ENCODE assay signal across 7 mouse cellular contexts in the genomic region with DNA sequence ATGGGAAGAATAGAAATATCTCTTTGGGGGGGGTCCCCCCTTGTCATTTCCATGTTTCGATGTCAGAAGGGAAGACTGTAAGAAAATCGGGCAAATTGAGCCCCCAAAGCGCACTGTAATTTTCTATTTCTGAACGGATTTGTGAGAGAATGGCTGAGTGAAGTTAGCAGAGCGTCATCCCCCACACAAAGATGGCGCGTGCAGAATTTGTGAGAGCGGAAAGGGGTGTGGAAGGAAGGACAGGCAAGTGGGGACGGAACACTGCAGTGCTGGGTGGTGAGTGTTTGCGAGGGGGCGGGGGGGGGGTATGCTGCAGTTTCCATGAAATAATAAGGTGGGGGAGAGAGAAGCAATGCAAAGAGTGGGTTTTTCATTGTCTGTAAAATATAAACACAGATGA. TPM values are rescaled to one million over a fixed set of nuclear protein-coding genes. Genes with fewer than 3 reads are reported as not detected.
DNase-seq lines count a peak whose midpoint lies in the region; ATAC-seq lines count a peak whose summit lies in the region.

Gene Ctnnb1, plus strand, starts transcription at position 136 of the 400 bp plus-strand sequence.

- H3K9ac ChIP-seq in forebrain, embryonic 12.5 days = no peak within 1 kb of the TSS
- no peak within 1 kb of the TSS for H3K9ac ChIP-seq in limb, embryonic 15.5 days
- no peak within 1 kb of the TSS for H3K9ac ChIP-seq in stomach, embryonic 15.5 days

- H3K4me1 ChIP-seq in forebrain, embryonic 12.5 days = peaks cover 39% of the 10 kb centered on the region
- H3K4me1 ChIP-seq in limb, embryonic 15.5 days = peaks cover 7% of the 10 kb centered on the region; the same call in 1 of the 2 replicates
- H3K4me1 ChIP-seq in stomach, embryonic 15.5 days = 0 out of 2 replicates have a peak, but pooled peaks cover 4% of the 10 kb centered on the region

- WGBS in forebrain, embryonic 12.5 days = 41% methylated on average over 11 of the region's 11 CpGs
- 73% methylated on average over 11 of the region's 11 CpGs for WGBS in limb, embryonic 15.5 days
- WGBS in stomach, embryonic 15.5 days = 89% methylated on average over 11 of the region's 11 CpGs

- H3K4me2 ChIP-seq in forebrain, embryonic 12.5 days = peak within 1 kb of the TSS; percentile 31
- H3K4me2 ChIP-seq in limb, embryonic 15.5 days = no peak within 1 kb of the TSS
- H3K4me2 ChIP-seq in stomach, embryonic 15.5 days = no peak within 1 kb of the TSS

- ATAC-seq in forebrain, embryonic 12.5 days (ENCODE audit: low FRiP score) = no peak
- ATAC-seq in limb, embryonic 15.5 days (ENCODE audit: insufficient number of reproducible peaks, low FRiP score, low TSS enrichment, low read depth) = no peak
- no peak for ATAC-seq in stomach, embryonic 15.5 days (ENCODE audit: insufficient read depth, low FRiP score, low read depth)

- H3K4me3 ChIP-seq in forebrain, embryonic 12.5 days (replicated peaks) = no peak within 1 kb of the TSS
- no peak within 1 kb of the TSS for H3K4me3 ChIP-seq in limb, embryonic 15.5 days
- no peak within 1 kb of the TSS for H3K4me3 ChIP-seq in stomach, embryonic 15.5 days (replicated peaks)

- H3K9me3 ChIP-seq in forebrain, embryonic 12.5 days = no peaks in the 10 kb centered on the region
- no peaks in the 10 kb centered on the region for H3K9me3 ChIP-seq in limb, embryonic 15.5 days
- no peaks in the 10 kb centered on the region for H3K9me3 ChIP-seq in stomach, embryonic 15.5 days

- H3K27ac ChIP-seq in forebrain, embryonic 12.5 days = peak within 1 kb of the TSS; percentile 61
- no peak within 1 kb of the TSS for H3K27ac ChIP-seq in limb, embryonic 15.5 days
- H3K27ac ChIP-seq in stomach, embryonic 15.5 days = no peak within 1 kb of the TSS

- peaks cover 3% of the 10 kb centered on the region; the same call in 1 of the 2 replicates for H3K27me3 ChIP-seq in forebrain, embryonic 12.5 days
- no peaks in the 10 kb centered on the region for H3K27me3 ChIP-seq in limb, embryonic 15.5 days
- no peaks in the 10 kb centered on the region for H3K27me3 ChIP-seq in stomach, embryonic 15.5 days (replicated peaks)

- no peak for DNase-seq in urinary bladder, adult 2 months (ENCODE audit: low spot score)
- no peak for DNase-seq in urinary bladder, postnatal 25 days (ENCODE audit: low spot score)
- DNase-seq in heart, postnatal 4 days = no peak
- no peak for DNase-seq in thymus, postnatal 14 days

- H3K36me3 ChIP-seq in forebrain, embryonic 12.5 days (replicated peaks) = no peaks in the 10 kb centered on the region
- H3K36me3 ChIP-seq in limb, embryonic 15.5 days = no peaks in the 10 kb centered on the region
- H3K36me3 ChIP-seq in stomach, embryonic 15.5 days = no peaks in the 10 kb centered on the region

RNA-seq across cellular contexts. Expression of gene Ctnnb1, which starts in this region (rescaled TPM):
- polyA plus RNA-seq in urinary bladder, adult 2 months (2012; rRNA removed) = 252 and 357 TPM in 2 replicates
- polyA plus RNA-seq in forebrain, embryonic 12.5 days (2016; fragmentation: Nextera tagmentation; extraction: Ambion mirVana) = 764 and 774 TPM in 2 replicates
- total RNA-seq in heart, postnatal 4 days (2021) = 100 to 1,000 TPM; 632 to 676 TPM
- 567 and 601 TPM in 2 replicates for polyA plus RNA-seq in limb, embryonic 15.5 days (2015; fragmentation: Nextera tagmentation; extraction: Ambion mirVana)
- 502 and 547 TPM in 2 replicates for polyA plus RNA-seq in stomach, embryonic 15.5 days (2015; fragmentation: Nextera tagmentation; extraction: Ambion mirVana)
